9 mouse cellular contexts compared by ENCODE assay signal in genomic region chr2:60883931-60884330, GRCm38 (mm10).
A peak's percentile ranks its signal among the peaks of the same experiment; 100 is the strongest.
DNase-seq lines count a peak whose midpoint lies in the region; ATAC-seq lines count a peak whose summit lies in the region.
"Had no signal": no experiment of that assay in that cellular context is flagged by ENCODE, and none has a peak within 500 bp of the region (broad histone marks: within the 10 kb centered on the region; RNA-seq: fewer than 3 reads in every experiment).

No protein-coding gene starts in this region.

- no peaks in the 10 kb centered on the region for H3K9me3 ChIP-seq in liver, embryonic 13.5 days (replicated peaks)

- H3K27ac ChIP-seq in liver, embryonic 13.5 days, result peak overlapping the region; percentile 62

- 0 out of 2 replicates have a peak, but pooled peaks cover 3% of the 10 kb centered on the region for H3K27me3 ChIP-seq in liver, embryonic 13.5 days

- 24% methylated on average over 4 of the region's 4 CpGs for WGBS in liver, embryonic 13.5 days (ENCODE audit: insufficient replicate concordance)

- DNase-seq in adrenal gland, postnatal 10 days, result peak; percentile 45
- no peak for DNase-seq in adrenal gland, adult 18-20 months (ENCODE audit: low spot score in 2 of 2)
- DNase-seq in thymus, postnatal 14 days, result peak; percentile 34
- DNase-seq in thymus, postnatal 25 days, result no peak
- no peak for DNase-seq in liver, embryonic 13.5 days
- DNase-seq in yolk sac, embryonic 10.5 days (ENCODE audit: low spot score), result peak; percentile 60
- DNase-seq in layer of hippocampus, adult 9-10 months (ENCODE audit: low spot score), result no peak

- ATAC-seq in liver, embryonic 13.5 days (ENCODE audit: low read depth), result no peak
- no peak for ATAC-seq in erythroblast, adult 5-6 weeks (replicated peaks; ENCODE audit: low FRiP score, poor library complexity, severe bottlenecking)
- ATAC-seq: intestine, postnatal 0 days had no signal

- peaks cover 42% of the 10 kb centered on the region for H3K4me1 ChIP-seq in liver, embryonic 13.5 days (replicated peaks)

- no peak overlapping the region for H3K4me3 ChIP-seq in liver, embryonic 13.5 days (replicated peaks)

- no peak overlapping the region for H3K9ac ChIP-seq in liver, embryonic 13.5 days

- 0 out of 2 replicates have a peak, but pooled peaks cover under 1% of the 10 kb centered on the region for H3K36me3 ChIP-seq in liver, embryonic 13.5 days

- 0 out of 2 replicates have a peak overlapping the region, but pooled peaks have one; percentile 6 for H3K4me2 ChIP-seq in liver, embryonic 13.5 days

Comparison
In these comparisons a context has a peak if more than half of its experiments do, and no peak if none do; other contexts are left out.
1. DNase-seq: peak in adrenal gland, postnatal 10 days (single experiment), thymus, postnatal 14 days (single experiment) and yolk sac, embryonic 10.5 days (single experiment); none in adrenal gland, adult 18-20 months (0 of 2), thymus, postnatal 25 days (single experiment), liver, embryonic 13.5 days (single experiment) and layer of hippocampus, adult 9-10 months (single experiment).